Mouse (Mus musculus): ENCODE measurements around the gene P3h3.

DNA sequence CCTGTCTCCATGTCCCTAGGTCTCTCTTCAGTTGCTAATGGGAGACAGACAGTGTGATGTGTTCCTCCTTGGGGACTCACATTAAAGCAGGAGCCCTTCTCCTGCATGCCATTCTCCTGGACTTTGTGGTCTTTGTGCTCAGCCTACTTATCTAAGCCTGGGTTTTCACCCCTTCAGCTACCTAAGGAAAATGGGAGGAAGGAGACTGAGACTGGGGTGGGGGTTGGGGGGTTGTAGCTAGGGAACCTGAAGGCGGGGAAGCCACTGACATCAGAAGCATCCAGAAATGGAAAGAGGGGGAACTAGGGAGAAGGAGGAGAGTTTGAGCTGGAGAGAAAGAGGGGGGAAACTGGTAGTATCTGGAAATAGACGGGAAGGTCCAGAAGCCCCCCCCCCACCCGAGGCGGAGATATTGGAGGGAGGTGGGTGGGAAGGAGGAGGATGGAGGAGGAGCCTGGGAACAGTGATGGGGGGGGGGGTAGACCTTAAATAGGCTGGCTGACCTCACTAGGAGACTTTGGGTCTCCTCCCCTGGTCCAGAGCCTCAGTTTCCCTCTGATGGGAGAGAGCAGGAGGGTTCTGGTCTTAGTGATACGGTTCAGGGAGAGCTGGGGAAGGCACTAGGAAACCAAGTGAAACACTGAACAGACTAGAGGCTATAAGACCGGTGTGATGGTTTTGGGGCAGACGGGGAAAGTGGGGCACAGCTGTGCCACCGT, 5.0 kb upstream of the P3h3 start:
- TF ChIP-seq CTCF (IDR thresholded peaks at IDR 0.05; ENCODE audit: control insufficient read depth, insufficient read depth, insufficient read length): no peak
- TF ChIP-seq MAX (IDR thresholded peaks at IDR 0.05): no peak
- TF ChIP-seq USF1 (IDR thresholded peaks at IDR 0.05; ENCODE audit: low read depth): no peak
- no peak for TF ChIP-seq CEBPB (IDR thresholded peaks at IDR 0.05; ENCODE audit: low read depth)
- no peak for TF ChIP-seq MYOD1 (IDR thresholded peaks at IDR 0.05; ENCODE audit: control insufficient read depth, insufficient read length, low read depth)
- TF ChIP-seq MYOG (IDR thresholded peaks at IDR 0.05; ENCODE audit: control insufficient read depth, extremely low read depth, insufficient read length): no peak

Measured in C2C12 (cell line).